Mouse (Mus musculus): ENCODE results near the gene Pla1a. TPM values are rescaled to one million over a fixed set of nuclear protein-coding genes. Genes with fewer than 3 reads are reported as not detected.
"Not testable (repeated sequence)": the region's sequence is repeated elsewhere in the genome, so short reads cannot be mapped to it uniquely, and the experiment has no call there.

The Pla1a gene
- polyA plus RNA-seq, 1 experiment from 2014 or later: not detected

DNA sequence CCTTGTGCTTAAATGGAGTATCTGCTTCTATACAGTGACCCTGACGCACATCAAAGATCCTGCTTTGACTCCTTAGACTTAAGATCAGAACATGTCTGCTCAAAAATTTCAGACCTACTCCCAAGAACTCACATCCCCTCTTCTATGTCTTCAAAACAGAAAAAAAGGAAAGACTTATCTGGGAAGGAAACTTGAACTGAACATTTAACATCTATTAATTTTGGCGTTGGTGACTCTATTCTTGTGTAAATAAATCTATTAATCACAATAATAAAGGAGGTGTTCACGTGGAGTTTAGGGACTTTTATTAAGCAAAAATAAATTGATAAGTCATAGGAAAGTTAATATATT is 20.2 kb upstream of the Pla1a start:
- no peaks in the 10 kb centered on the region for H3K27me3 ChIP-seq (ENCODE audit: control insufficient read depth, insufficient read depth, low read length)
- peaks cover 13% of the 10 kb centered on the region; the same call in 1 of the 2 replicates for H3K36me3 ChIP-seq (ENCODE audit: control insufficient read depth, insufficient read depth, low read length)
- ATAC-seq (ENCODE audit: insufficient number of reproducible peaks, insufficient read depth, low FRiP score, low read depth): no peak
- H3K4me1 ChIP-seq (ENCODE audit: control insufficient read depth, insufficient read depth, low read length): peaks cover 5% of the 10 kb centered on the region
- H3K27ac ChIP-seq (ENCODE audit: low read length): peak overlapping the region; percentile 79
- peak overlapping the region; percentile 67 for H3K4me2 ChIP-seq (replicated peaks; ENCODE audit: low read depth, low read length)
- peak overlapping the region; percentile 52 for H3K9ac ChIP-seq (replicated peaks; ENCODE audit: low read depth, low read length)
- peak overlapping the region; percentile 48 for H3K4me3 ChIP-seq (ENCODE audit: low read depth, low read length)
- 21% methylated on average over 3 of the region's 3 CpGs for WGBS
- H3K9me3 ChIP-seq (ENCODE audit: control insufficient read depth, low read depth, low read length): no peaks in the 10 kb centered on the region

DNA sequence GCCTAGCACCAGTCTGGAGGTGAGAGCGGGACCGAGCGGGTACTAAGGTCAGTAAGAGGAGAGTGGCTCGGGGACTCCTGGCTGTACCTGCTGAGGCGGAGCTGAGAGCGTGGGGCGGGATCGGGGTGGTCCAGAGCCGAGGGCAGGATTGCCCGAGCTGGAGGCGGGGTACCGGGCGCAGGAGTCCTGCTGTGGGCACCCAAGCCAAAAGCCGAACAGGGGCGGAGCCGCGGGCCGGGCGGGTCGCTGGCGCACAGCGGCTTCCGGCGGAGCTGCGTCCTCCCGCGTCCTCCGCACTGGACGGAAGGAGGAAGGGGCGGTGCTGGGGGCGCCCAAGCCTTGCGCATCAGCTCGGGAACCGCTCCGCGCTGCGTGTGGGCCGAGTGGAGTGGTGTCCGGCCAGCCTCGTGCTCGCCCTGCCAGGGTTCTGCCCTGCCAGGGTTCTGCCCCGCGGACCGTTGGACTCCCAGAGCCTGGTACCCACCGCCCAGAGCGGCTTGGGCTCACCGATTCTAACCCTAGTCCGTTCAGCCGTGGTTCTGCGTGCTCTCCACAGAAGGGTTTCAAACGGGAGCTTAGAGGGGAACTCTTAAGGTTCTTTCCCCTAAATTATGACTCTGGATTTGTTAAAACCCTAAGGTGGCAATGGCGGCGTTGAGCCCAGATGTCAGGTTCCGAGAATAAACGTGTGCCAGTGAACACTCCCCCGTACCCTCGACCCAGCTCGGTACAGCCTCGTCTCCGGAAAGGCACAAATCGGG is 19.7 kb upstream of the Pla1a start, which contains the start of gene Adprh:
Gene Adprh, minus strand, starts transcription at position 262 of the 761 bp plus-strand sequence.
- Histone ChIP-seq H3K4me2 (replicated peaks; ENCODE audit: low read depth, low read length) (peak within 1 kb of the TSS; percentile 67), H3K9ac (replicated peaks; ENCODE audit: low read depth, low read length) (peak within 1 kb of the TSS; percentile 52), H3K27ac (ENCODE audit: low read length) (peak within 1 kb of the TSS; percentile 79), H3K36me3 (ENCODE audit: control insufficient read depth, insufficient read depth, low read length) (peaks cover 16% of the 10 kb centered on the region; the same call in 1 of the 2 replicates), H3K9me3 (ENCODE audit: control insufficient read depth, low read depth, low read length) (no peaks in the 10 kb centered on the region), H3K4me1 (ENCODE audit: control insufficient read depth, insufficient read depth, low read length) (peaks cover 5% of the 10 kb centered on the region), H3K27me3 (ENCODE audit: control insufficient read depth, insufficient read depth, low read length) (no peaks in the 10 kb centered on the region), H3K4me3 (ENCODE audit: low read depth, low read length) (peak within 1 kb of the TSS; percentile 48)
- WGBS: under 1% methylated on average over 61 of the region's 61 CpGs
- peak; percentile 98 for ATAC-seq (ENCODE audit: insufficient number of reproducible peaks, insufficient read depth, low FRiP score, low read depth)

DNA sequence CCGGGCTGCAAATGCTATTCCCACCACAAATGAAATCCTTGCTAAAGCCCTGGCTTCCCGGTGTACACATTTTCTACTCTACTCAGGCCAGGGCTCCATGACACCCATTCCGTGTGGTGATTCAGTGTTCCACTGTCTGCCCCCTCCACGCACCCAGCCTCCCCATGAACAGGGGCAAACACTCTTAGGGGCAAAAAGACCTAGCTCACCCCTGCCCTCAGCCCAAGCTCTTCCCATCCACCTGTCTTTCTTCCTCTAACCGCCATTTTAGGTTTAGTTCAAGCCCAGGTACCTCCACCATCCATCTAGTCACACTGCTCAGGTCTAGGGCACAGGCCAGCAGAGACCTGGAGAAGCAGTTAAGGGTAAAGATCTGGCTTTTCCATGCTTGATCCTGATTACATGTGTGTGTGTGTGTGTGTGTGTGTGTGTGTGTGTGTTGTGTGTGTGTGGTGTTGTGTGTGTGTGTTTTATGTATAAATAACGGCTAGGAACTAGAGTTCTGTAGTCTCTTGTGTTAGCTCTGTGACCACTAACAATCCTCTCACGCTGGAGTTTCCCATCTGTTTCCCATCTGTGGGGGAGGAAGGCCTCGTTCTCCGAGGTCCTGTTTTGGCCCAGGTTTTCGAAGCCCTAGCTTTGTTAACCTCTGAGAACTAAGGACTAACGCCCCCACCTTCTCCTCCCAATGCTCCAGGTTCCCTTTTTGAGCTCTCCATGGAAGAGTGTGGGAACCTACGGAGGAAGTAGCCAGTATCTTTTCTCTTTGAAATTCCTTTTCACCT is 18.7 kb upstream of the Pla1a start:
- Histone ChIP-seq H3K27ac (ENCODE audit: low read length) (peak overlapping the region; percentile 79), H3K4me1 (ENCODE audit: control insufficient read depth, insufficient read depth, low read length) (peaks cover 5% of the 10 kb centered on the region), H3K36me3 (ENCODE audit: control insufficient read depth, insufficient read depth, low read length) (peaks cover 25% of the 10 kb centered on the region; the same call in 1 of the 2 replicates), H3K9ac (replicated peaks; ENCODE audit: low read depth, low read length) (peak overlapping the region; percentile 52), H3K4me2 (replicated peaks; ENCODE audit: low read depth, low read length) (peak overlapping the region; percentile 67), H3K27me3 (ENCODE audit: control insufficient read depth, insufficient read depth, low read length) (no peaks in the 10 kb centered on the region), H3K4me3 (ENCODE audit: low read depth, low read length) (peak overlapping the region; percentile 48), H3K9me3 (ENCODE audit: control insufficient read depth, low read depth, low read length) (no peaks in the 10 kb centered on the region)
- WGBS: 44% methylated on average over 12 of the region's 12 CpGs
- ATAC-seq (ENCODE audit: insufficient number of reproducible peaks, insufficient read depth, low FRiP score, low read depth): no peak; the same call in 1 of the 2 replicates

DNA sequence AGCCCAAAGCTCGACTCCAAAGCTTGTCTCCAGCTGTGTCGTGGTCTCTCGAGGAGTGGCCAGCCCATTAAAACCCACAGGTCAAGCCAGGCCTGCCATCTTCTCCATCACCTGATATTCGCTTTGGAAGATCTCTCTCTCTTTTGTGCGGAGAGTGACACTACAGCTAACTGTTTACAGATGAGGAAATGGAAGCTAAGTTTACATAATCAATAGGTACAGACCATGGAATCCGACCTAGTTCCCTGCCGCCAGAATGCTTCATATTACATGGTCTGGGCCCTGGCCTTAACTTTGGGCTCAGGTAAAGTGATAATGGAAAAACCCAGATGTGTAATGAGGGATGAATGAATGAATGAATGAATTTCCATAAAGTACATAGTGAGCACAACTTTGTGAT is 17.8 kb upstream of the Pla1a start:
- Histone ChIP-seq H3K4me3 (ENCODE audit: low read depth, low read length) (no peak overlapping the region), H3K4me2 (replicated peaks; ENCODE audit: low read depth, low read length) (no peak overlapping the region), H3K9ac (replicated peaks; ENCODE audit: low read depth, low read length) (no peak overlapping the region), H3K27ac (ENCODE audit: low read length) (no peak overlapping the region), H3K36me3 (ENCODE audit: control insufficient read depth, insufficient read depth, low read length) (peaks cover 29% of the 10 kb centered on the region), H3K4me1 (ENCODE audit: control insufficient read depth, insufficient read depth, low read length) (peaks cover 5% of the 10 kb centered on the region), H3K27me3 (ENCODE audit: control insufficient read depth, insufficient read depth, low read length) (no peaks in the 10 kb centered on the region), H3K9me3 (ENCODE audit: control insufficient read depth, low read depth, low read length) (no peaks in the 10 kb centered on the region)
- ATAC-seq (ENCODE audit: insufficient number of reproducible peaks, insufficient read depth, low FRiP score, low read depth): no peak
- WGBS: 85% methylated on average over 7 of the region's 7 CpGs

DNA sequence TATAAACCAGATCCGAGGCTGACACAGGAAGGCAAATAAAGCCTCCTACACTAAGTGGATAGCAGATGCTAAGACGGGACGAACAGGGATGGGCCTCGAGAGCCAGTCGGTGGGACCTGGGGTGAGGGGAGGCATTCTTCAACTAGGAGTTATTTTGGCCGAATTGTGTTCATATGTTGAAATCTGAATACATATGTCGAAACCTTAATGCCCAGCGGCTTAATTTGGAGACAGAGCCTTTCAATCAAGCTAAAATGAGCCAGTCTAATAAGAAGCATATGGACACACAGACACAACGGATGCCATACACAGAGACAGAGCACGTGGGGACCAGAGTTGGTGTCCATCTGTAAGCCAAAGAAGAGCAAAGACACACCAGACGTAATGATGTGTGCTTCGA is 15.5 kb upstream of the Pla1a start:
- no peak for ATAC-seq (ENCODE audit: insufficient number of reproducible peaks, insufficient read depth, low FRiP score, low read depth)
- 94% methylated on average over 12 of the region's 12 CpGs for WGBS
- H3K36me3 ChIP-seq (ENCODE audit: control insufficient read depth, insufficient read depth, low read length): peaks cover 40% of the 10 kb centered on the region

DNA sequence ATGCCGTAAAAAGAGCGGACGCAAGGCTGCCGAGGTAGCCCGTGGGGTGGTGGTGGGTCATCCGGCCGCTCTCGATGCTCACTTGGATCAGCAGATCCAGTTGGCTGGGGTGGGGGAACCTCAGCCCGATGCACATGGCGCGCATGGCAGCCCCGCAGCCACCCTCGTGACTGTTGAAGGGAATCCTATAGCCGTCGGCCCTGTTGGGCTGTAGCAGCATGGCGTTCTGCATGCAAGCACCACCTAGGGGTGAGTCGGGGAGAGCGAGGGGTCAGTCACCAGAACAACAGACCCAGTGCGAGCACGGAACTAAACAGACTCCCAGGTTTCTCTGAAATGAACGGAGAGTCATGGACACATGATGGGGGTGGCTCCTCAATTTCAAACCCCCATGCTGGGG is 14.4 kb upstream of the Pla1a start:
- no peak for ATAC-seq (ENCODE audit: insufficient number of reproducible peaks, insufficient read depth, low FRiP score, low read depth)
- Histone ChIP-seq H3K27me3 (ENCODE audit: control insufficient read depth, insufficient read depth, low read length) (no peaks in the 10 kb centered on the region), H3K36me3 (ENCODE audit: control insufficient read depth, insufficient read depth, low read length) (peaks cover 40% of the 10 kb centered on the region), H3K9ac (replicated peaks; ENCODE audit: low read depth, low read length) (no peak overlapping the region), H3K9me3 (ENCODE audit: control insufficient read depth, low read depth, low read length) (no peaks in the 10 kb centered on the region), H3K4me2 (replicated peaks; ENCODE audit: low read depth, low read length) (no peak overlapping the region), H3K4me3 (ENCODE audit: low read depth, low read length) (no peak overlapping the region), H3K27ac (ENCODE audit: low read length) (no peak overlapping the region), H3K4me1 (ENCODE audit: control insufficient read depth, insufficient read depth, low read length) (peaks cover 5% of the 10 kb centered on the region)
- WGBS: 89% methylated on average over 21 of the region's 21 CpGs

More for the DNA sequence above, 15.5 kb upstream of the Pla1a start:
- Histone ChIP-seq H3K27me3 (ENCODE audit: control insufficient read depth, insufficient read depth, low read length) (no peaks in the 10 kb centered on the region), H3K4me2 (replicated peaks; ENCODE audit: low read depth, low read length) (no peak overlapping the region), H3K4me3 (ENCODE audit: low read depth, low read length) (no peak overlapping the region), H3K4me1 (ENCODE audit: control insufficient read depth, insufficient read depth, low read length) (peaks cover 5% of the 10 kb centered on the region), H3K27ac (ENCODE audit: low read length) (no peak overlapping the region), H3K9ac (replicated peaks; ENCODE audit: low read depth, low read length) (no peak overlapping the region), H3K9me3 (ENCODE audit: control insufficient read depth, low read depth, low read length) (no peaks in the 10 kb centered on the region)

DNA sequence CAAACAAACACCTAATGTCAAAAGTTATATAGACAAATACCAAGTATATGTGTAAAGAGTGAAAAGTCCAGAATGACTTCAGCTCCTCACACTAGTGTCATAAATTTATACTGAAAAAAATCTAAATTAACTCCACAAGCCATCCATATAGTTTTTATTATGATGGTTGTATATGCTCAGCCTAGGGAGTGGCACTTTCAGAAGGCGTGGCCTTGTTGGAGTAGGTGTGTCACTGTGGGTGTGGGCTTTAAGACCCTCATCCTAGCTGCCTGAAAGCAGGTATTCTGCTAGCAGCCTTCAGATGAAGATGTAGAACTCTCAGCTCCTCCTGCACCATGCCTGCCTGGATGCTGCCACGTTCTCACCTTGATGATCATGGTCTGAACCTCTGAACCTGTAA is 13.2 kb upstream of the Pla1a start:
- not testable (repeated sequence) for H3K9ac ChIP-seq (replicated peaks; ENCODE audit: low read depth, low read length); H3K27me3 ChIP-seq (ENCODE audit: control insufficient read depth, insufficient read depth, low read length); H3K4me1 ChIP-seq (ENCODE audit: control insufficient read depth, insufficient read depth, low read length); ATAC-seq (ENCODE audit: insufficient number of reproducible peaks, insufficient read depth, low FRiP score, low read depth); H3K4me2 ChIP-seq (replicated peaks; ENCODE audit: low read depth, low read length); H3K27ac ChIP-seq (ENCODE audit: low read length); H3K4me3 ChIP-seq (ENCODE audit: low read depth, low read length); H3K9me3 ChIP-seq (ENCODE audit: control insufficient read depth, low read depth, low read length)
- WGBS: 96% methylated on average over 2 of the region's 2 CpGs
- peaks cover 40% of the 10 kb centered on the region for H3K36me3 ChIP-seq (ENCODE audit: control insufficient read depth, insufficient read depth, low read length)

DNA sequence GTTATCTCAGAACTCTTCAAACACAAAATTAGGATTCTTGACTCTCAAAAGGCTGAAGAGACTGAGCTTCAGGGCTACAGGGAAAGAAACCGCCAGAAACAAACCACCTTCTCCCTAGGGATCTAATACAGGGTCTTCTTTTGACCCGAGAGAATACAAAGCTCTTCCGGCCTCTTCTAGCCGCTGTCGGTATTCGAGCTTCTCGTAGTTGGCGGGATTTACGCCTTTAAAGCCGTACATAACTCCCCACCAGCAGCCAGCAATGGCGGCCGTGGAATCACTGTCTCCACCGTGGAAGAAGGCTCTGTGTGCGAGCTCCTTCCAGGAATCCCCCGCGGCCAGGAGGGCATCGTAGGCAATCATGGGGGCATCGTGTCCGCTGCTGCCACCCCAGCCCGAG is 12.6 kb upstream of the Pla1a start:
- H3K4me2 ChIP-seq (replicated peaks; ENCODE audit: low read depth, low read length): no peak overlapping the region
- 95% methylated on average over 20 of the region's 20 CpGs for WGBS
- H3K27ac ChIP-seq (ENCODE audit: low read length): no peak overlapping the region
- H3K9me3 ChIP-seq (ENCODE audit: control insufficient read depth, low read depth, low read length): no peaks in the 10 kb centered on the region
- H3K4me3 ChIP-seq (ENCODE audit: low read depth, low read length): no peak overlapping the region
- H3K9ac ChIP-seq (replicated peaks; ENCODE audit: low read depth, low read length): no peak overlapping the region
- H3K27me3 ChIP-seq (ENCODE audit: control insufficient read depth, insufficient read depth, low read length): no peaks in the 10 kb centered on the region
- H3K4me1 ChIP-seq (ENCODE audit: control insufficient read depth, insufficient read depth, low read length): no peaks in the 10 kb centered on the region
- no peak for ATAC-seq (ENCODE audit: insufficient number of reproducible peaks, insufficient read depth, low FRiP score, low read depth)
- H3K36me3 ChIP-seq (ENCODE audit: control insufficient read depth, insufficient read depth, low read length): peaks cover 40% of the 10 kb centered on the region

All from stomach, embryonic 14.5 days (tissue).